Mouse (Mus musculus): ENCODE data around the gene Cyp2j5.

DNA sequence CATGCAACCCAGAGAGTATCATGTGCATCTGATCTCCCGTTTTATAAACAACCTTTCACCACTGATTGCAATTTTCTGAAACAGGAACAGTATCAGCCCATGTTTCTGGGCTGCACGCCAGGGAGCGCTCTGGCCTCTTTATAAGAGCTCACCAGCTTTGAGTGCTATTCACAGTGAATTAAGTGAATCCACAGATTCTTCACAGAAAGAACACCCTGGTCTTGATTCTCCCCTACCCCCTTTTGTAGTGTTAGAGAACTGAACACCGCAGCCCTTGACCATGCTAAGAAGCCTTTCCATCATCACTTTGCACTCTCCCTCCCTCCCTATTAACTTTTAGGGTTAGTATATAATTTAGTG is 72.2 kb downstream of the Cyp2j5 start:
- TF ChIP-seq CTCF (IDR thresholded peaks at IDR 0.05; ENCODE audit: insufficient read depth, low read depth, low read length) (no peak), POLR2A (IDR thresholded peaks at IDR 0.05; ENCODE audit: insufficient read depth, low read depth, low read length) (no peak)

Measured in olfactory bulb, adult 2 months (tissue).